Mouse (Mus musculus) ES-E14 (cell line): ENCODE results near the gene Plxnb3. TPM values are rescaled to one million over a fixed set of nuclear protein-coding genes. Genes with fewer than 3 reads are reported as not detected.

Source experiments
- DNase-seq: peaks from one replicate; pipeline ENCODE4 v3.0.0-alpha.2; 2013; ENCODE audit warnings: low read depth, low spot score
- H3K27ac ChIP-seq: 2 replicates; pipeline ENCODE4 v1.5.1; 2012; ENCODE audit warnings: low read depth, mild to moderate bottlenecking, low read length, moderate library complexity, mixed read lengths; ENCODE audit not compliant: poor library complexity, insufficient read depth, severe bottlenecking
- H3K36me3 ChIP-seq: 2 replicates; pipeline ENCODE4 v1.6.1; 2012; ENCODE audit warnings: mild to moderate bottlenecking, low read length, moderate library complexity, mixed read lengths; ENCODE audit not compliant: control insufficient read depth, poor library complexity, insufficient read depth, severe bottlenecking
- H3K4me1 ChIP-seq, 2 experiments: fragments of 150-350 bp in 1 of 2; sonication (generic) in 1 of 2; 2 replicates each; pipeline ENCODE4 v1.6.1; 2012; ENCODE audit warnings: low read length in 2 of 2, mild to moderate bottlenecking in 1 of 2, mixed read lengths in 1 of 2; ENCODE audit not compliant: control insufficient read depth in 2 of 2, insufficient read depth in 2 of 2, poor library complexity in 1 of 2
- H3K4me3 ChIP-seq, 2 experiments: fragments of 150-350 bp in 1 of 2; sonication (generic) in 1 of 2; 2 replicates each; pipeline ENCODE4 v1.5.1; 2012; ENCODE audit warnings: low read length in 2 of 2, low read depth in 1 of 2, mild to moderate bottlenecking in 1 of 2, mixed read lengths in 1 of 2; ENCODE audit not compliant: insufficient read depth in 1 of 2, poor library complexity in 1 of 2, severe bottlenecking in 1 of 2
- H3K9ac ChIP-seq: 2 replicates; pipeline ENCODE4 v1.6.1; 2012; ENCODE audit warnings: low read depth, mild to moderate bottlenecking, low read length, mixed read lengths; ENCODE audit not compliant: poor library complexity, insufficient read depth, severe bottlenecking
- H3K9me3 ChIP-seq: fragments of 150-350 bp; sonication (generic); 2 replicates; pipeline ENCODE4 v1.6.1; 2012; ENCODE audit warnings: low read depth, mild to moderate bottlenecking, low read length; ENCODE audit not compliant: control insufficient read depth, insufficient read depth
- CHD2 ChIP-seq: IDR thresholded peaks from 2 replicates; pipeline ENCODE4 v1.6.1; 2014; ENCODE audit warnings: mild to moderate bottlenecking, low read depth, low read length, inconsistent platforms
- HCFC1 ChIP-seq: IDR thresholded peaks from 2 replicates; pipeline ENCODE4 v1.6.1; 2012; ENCODE audit warnings: low read length, inconsistent platforms, borderline replicate concordance; ENCODE audit not compliant: insufficient read depth
- MAFK ChIP-seq: IDR thresholded peaks from 2 replicates; pipeline ENCODE4 v1.6.1; 2014; ENCODE audit warnings: mild to moderate bottlenecking, low read depth, low read length, inconsistent platforms; ENCODE audit not compliant: insufficient read depth
- ZC3H11A ChIP-seq: IDR thresholded peaks from 2 replicates; pipeline ENCODE4 v1.6.1; 2012; ENCODE audit warnings: low read depth, mild to moderate bottlenecking, inconsistent platforms, low read length, borderline replicate concordance
- ZNF384 ChIP-seq: IDR thresholded peaks from 2 replicates; pipeline ENCODE4 v1.6.1; 2012; ENCODE audit warnings: low read depth, low read length, inconsistent platforms
- in situ Hi-C, 2 experiments: fragments of 600-800 bp; cut with MboI; formaldehyde crosslinking; loops; one replicate each; pipeline ENCODE4 v1.15.1; 2025; ENCODE audit warnings: low sequenced_read_pairs in 2 of 2, inconsistent platforms in 1 of 2; ENCODE audit not compliant: unreplicated experiment in 2 of 2
- total RNA-seq: library from RNA; depleted of rRNA; stranded (reverse); fragments of 300-350 nt; gene quantifications from 2 replicates; pipeline ENCODE4 v1.2.3, GENCODE M21; 2012

Gene Plxnb3
- total RNA-seq, 1 experiment = 0.27 TPM

DNA sequence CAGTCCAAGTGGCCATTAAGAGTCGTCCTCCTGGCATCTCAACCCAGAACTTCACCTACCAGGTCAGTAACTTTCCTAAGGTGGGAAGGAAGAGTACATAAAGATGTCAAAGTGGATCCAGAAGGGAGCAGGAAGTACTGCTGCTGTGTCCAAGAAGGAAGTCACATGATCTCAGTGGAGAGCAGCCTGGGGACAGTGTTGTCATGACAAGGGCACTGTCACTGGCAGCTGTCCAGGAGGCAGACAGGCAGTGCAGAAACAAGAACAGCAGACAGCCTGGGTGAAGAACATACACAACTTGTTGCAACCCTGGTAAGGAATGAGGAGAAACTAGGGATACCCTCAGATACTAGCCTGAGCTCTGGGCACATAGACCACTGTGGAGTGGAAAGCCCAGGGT is 8.4 kb downstream of the Plxnb3 start:
- in situ Hi-C loops = no loop called here
- H3K4me3 ChIP-seq = no peak overlapping the region
- no peak overlapping the region for H3K9ac ChIP-seq
- H3K27ac ChIP-seq = no peak overlapping the region
- no peak for TF ChIP-seq ZNF384
- TF ChIP-seq CHD2 = no peak
- no peak for TF ChIP-seq MAFK
- TF ChIP-seq ZC3H11A = no peak
- TF ChIP-seq HCFC1 = no peak
- no peaks in the 10 kb centered on the region; a peak in 1 of 4 replicates for H3K4me1 ChIP-seq
- no peaks in the 10 kb centered on the region for H3K36me3 ChIP-seq
- no peak for DNase-seq
- H3K9me3 ChIP-seq = no peaks in the 10 kb centered on the region

DNA sequence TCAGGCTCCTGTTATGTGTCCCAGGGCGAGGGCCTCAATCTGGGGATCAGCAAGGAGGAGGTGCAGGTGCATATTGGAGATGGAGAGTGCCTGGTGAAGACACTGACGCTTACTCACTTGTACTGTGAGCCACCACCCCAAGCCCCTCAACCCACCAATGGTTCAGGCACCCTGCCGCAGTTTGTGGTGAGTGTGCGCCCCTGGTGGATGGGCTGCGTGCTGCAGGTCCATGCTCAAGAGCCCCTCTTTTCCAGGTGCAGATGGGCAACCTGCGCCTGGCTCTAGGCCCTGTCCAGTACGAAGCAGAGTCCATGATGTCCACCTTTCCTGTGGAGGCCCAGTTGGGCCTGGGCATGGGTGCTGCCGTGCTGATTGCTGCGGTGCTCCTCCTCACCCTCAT is 10.4 kb downstream of the Plxnb3 start:
- no peak for TF ChIP-seq ZNF384
- TF ChIP-seq ZC3H11A = no peak
- TF ChIP-seq HCFC1 = no peak
- TF ChIP-seq CHD2 = no peak
- no peak for TF ChIP-seq MAFK
- no peak for DNase-seq
- no peak overlapping the region for H3K4me3 ChIP-seq
- H3K9me3 ChIP-seq = no peaks in the 10 kb centered on the region
- no peak overlapping the region for H3K27ac ChIP-seq
- in situ Hi-C loops = no loop called here
- no peak overlapping the region for H3K9ac ChIP-seq
- no peaks in the 10 kb centered on the region for H3K36me3 ChIP-seq
- no peaks in the 10 kb centered on the region; a peak in 1 of 4 replicates for H3K4me1 ChIP-seq

DNA sequence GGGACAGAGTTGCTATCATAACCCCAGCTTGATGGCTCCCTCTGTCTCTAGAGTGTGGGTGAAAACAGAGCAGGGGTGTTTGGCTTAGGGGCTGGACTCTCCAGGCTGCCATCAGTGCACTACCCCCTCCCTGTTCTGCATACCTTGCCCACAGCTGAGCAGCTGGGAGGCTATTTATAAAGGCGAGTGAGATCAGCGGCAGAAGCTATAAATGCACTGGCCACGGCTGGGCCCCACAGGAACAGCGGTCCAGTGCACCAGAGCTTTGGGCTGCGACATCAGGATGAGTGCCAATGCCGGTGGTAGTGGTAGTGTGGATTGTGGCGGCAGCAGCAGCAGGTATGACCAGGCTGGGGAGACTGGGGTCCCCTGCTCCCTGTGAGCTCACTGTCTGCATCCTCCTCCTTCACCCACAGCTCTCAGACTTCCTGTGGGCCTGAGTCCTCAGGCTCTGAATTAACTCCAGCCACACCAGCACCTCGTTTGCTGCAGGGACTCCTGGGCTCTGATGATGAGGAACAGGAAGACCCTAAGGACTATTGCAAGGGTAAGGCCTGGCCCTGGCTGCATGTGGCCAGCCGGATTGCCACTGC is 17.4 kb downstream of the Plxnb3 start, which contains the start of gene Srpk3:
Gene Srpk3, plus strand, starts transcription at position 238 of the 593 bp plus-strand sequence.
- no peaks in the 10 kb centered on the region for H3K4me1 ChIP-seq
- peaks cover 24% of the 10 kb centered on the region for H3K36me3 ChIP-seq
- no peak within 1 kb of the TSS for H3K4me3 ChIP-seq
- no peak within 1 kb of the TSS for H3K9ac ChIP-seq
- in situ Hi-C loops = no loop called here
- H3K27ac ChIP-seq = no peak within 1 kb of the TSS
- H3K9me3 ChIP-seq = no peaks in the 10 kb centered on the region
- TF ChIP-seq MAFK (no peak), HCFC1 (no peak)
- DNase-seq = no peak

DNA sequence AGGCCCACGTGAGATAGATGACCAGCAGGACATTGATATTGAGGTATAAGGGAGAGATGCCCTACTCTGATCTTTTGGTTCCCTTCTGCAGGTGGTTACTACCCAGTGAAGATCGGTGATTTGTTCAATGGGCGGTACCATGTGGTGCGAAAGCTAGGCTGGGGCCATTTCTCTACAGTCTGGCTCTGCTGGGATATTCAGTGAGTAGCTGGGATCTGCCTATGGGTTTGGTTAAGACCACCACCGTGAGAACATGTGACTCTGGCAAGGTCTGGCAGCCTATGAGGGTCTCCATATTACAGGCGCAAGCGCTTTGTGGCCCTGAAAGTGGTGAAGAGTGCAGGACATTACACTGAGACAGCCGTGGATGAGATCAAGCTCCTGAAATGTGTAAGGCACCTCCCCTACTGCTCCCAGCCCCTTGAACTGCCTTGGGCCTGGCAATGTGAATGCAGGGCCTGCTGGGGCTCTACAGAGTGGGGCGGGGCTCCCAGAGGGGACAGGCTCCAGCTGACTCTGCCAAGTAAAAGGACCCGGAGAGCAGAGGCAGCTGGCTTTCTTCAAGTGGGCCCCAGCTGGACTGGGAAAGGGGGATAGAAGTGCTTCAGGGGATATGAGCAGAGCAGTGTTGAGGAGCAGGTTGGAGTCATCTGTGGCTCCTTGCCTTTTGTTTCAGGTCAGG is 18.1 kb downstream of the Plxnb3 start:
- in situ Hi-C loops = no loop called here
- DNase-seq = no peak
- H3K9me3 ChIP-seq = no peaks in the 10 kb centered on the region
- no peak overlapping the region for H3K27ac ChIP-seq
- H3K4me1 ChIP-seq = no peaks in the 10 kb centered on the region
- H3K9ac ChIP-seq = no peak overlapping the region
- peaks cover 30% of the 10 kb centered on the region for H3K36me3 ChIP-seq
- no peak for TF ChIP-seq CHD2
- TF ChIP-seq ZC3H11A = no peak
- TF ChIP-seq HCFC1 = no peak
- TF ChIP-seq ZNF384 = no peak
- no peak for TF ChIP-seq MAFK
- H3K4me3 ChIP-seq = no peak overlapping the region

DNA sequence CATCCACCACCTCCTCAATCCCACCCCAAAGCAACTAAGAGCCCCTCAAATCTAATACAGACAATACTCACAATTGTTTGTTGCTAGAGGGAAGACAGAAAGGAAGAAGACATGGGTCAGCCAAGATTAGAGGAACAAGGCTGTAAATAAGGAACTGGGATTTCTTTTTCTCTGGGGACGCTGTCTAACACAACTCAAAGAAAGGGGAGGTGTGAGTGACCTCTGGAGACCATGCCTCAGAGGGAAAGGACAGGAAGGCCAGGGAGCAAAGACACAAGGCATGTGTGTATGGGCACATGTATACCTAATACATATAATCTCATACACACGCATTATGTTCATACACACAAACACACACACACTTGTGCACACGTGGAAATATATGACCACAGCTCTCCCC is 25.3 kb downstream of the Plxnb3 start:
- in situ Hi-C loops = no loop called here
- Histone ChIP-seq H3K4me1 (peaks cover 2% of the 10 kb centered on the region in 2 experiments; a peak in 1 of 4 replicates), H3K9ac (no peak overlapping the region), H3K27ac (no peak overlapping the region), H3K9me3 (no peaks in the 10 kb centered on the region), H3K36me3 (peaks cover 35% of the 10 kb centered on the region), H3K4me3 (no peak overlapping the region)
- TF ChIP-seq ZNF384 (no peak), CHD2 (no peak), HCFC1 (no peak), MAFK (no peak), ZC3H11A (no peak)
- no peak for DNase-seq
